ENCODE assay signal across 19 mouse cellular contexts in the genomic region with DNA sequence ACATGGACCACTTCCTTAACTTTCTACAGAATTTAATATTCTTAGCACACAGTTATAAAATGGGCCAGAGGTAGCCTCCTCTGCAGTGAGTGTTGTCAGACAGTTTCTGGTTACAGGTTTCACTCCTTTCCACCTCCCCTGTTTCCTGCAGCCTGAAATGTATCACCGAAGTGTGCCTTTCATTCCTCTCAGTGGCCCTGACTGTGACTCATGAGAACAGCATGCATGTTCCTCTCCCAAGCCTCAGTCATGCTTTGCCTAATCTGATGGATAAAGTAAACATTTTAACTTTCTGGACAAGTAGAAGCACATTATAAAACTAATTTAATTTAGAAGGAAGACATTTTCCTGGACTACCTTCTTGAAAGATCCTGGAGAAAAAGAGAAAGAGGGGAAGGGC.
A peak's percentile ranks its signal among the peaks of the same experiment; 100 is the strongest.
DNase-seq lines count a peak whose midpoint lies in the region; ATAC-seq lines count a peak whose summit lies in the region.
"Had no signal": no experiment of that assay in that cellular context is flagged by ENCODE, and none has a peak within 500 bp of the region (broad histone marks: within the 10 kb centered on the region; RNA-seq: fewer than 3 reads in every experiment).

No protein-coding gene starts in this region.

- no peak overlapping the region for H3K4me2 ChIP-seq in neural tube, embryonic 15.5 days
- H3K4me2 ChIP-seq: liver, embryonic 11.5 days; lung, embryonic 15.5 days had no signal

- H3K36me3 ChIP-seq in neural tube, embryonic 15.5 days: no peaks in the 10 kb centered on the region
- H3K36me3 ChIP-seq: lung, embryonic 15.5 days had no signal

- intact Hi-C loops in heart, postnatal 10 days (cut with DNase I): no loop called here

- WGBS in neural tube, embryonic 15.5 days: 71% methylated on average over 1 of the region's 1 CpGs

- no peak overlapping the region for H3K9ac ChIP-seq in neural tube, embryonic 15.5 days (replicated peaks)
- H3K9ac ChIP-seq: forebrain, postnatal 0 days; lung, embryonic 15.5 days had no signal

- ATAC-seq in neural tube, embryonic 15.5 days (ENCODE audit: low FRiP score): no peak
- no peak for ATAC-seq in activated CD4-positive, CD25-positive, alpha-beta regulatory T cell, adult 4 months
- ATAC-seq: forebrain, postnatal 0 days; hindbrain, embryonic 16.5 days; intestine, postnatal 0 days; midbrain, embryonic 16.5 days had no signal

- no peaks in the 10 kb centered on the region for H3K27me3 ChIP-seq in neural tube, embryonic 15.5 days (replicated peaks)
- H3K27me3 ChIP-seq: lung, embryonic 15.5 days had no signal

- H3K4me3 ChIP-seq in neural tube, embryonic 15.5 days (replicated peaks): no peak overlapping the region
- H3K4me3 ChIP-seq: gastrocnemius, adult 2 months; heart, adult 2 months; lung, embryonic 15.5 days had no signal

- H3K9me3 ChIP-seq in neural tube, embryonic 15.5 days (replicated peaks): no peaks in the 10 kb centered on the region
- H3K9me3 ChIP-seq: lung, embryonic 15.5 days had no signal

- no peaks in the 10 kb centered on the region for H3K4me1 ChIP-seq in neural tube, embryonic 15.5 days
- H3K4me1 ChIP-seq: lung, embryonic 15.5 days had no signal

- peak; percentile 11 for DNase-seq in heart, adult 8-10 months (ENCODE audit: low spot score)
- no peak for DNase-seq in heart, postnatal 10 days
- DNase-seq in urinary bladder, postnatal 36 days (ENCODE audit: low spot score in 2 of 2): peak; percentile 15 to 30
- DNase-seq in urinary bladder, postnatal 25 days (ENCODE audit: low spot score): no peak
- peak; percentile 78 for DNase-seq in fibroblast of lung, adult 2 months (ENCODE audit: low read depth)
- DNase-seq: cerebellum, postnatal 14 days; forebrain, postnatal 0 days; gastrocnemius, adult 2 months; heart, adult 2 months; heart, postnatal 36 days; left cerebral cortex, postnatal 4 days; thymus, postnatal 36 days had no signal

- H3K27ac ChIP-seq in neural tube, embryonic 15.5 days (replicated peaks): no peak overlapping the region
- H3K27ac ChIP-seq: gastrocnemius, adult 2 months; heart, adult 2 months; lung, embryonic 15.5 days had no signal

Comparison
In these comparisons a context has a peak if more than half of its experiments do, and no peak if none do; other contexts are left out.
1. DNase-seq: peak in heart, adult 8-10 months (single experiment), urinary bladder, postnatal 36 days (2 of 2) and fibroblast of lung, adult 2 months (single experiment); none in heart, postnatal 10 days (0 of 2) and urinary bladder, postnatal 25 days (single experiment).